Mouse (Mus musculus): ENCODE measurements around the gene Wdr25.
"Not testable (repeated sequence)": the region's sequence is repeated elsewhere in the genome, so short reads cannot be mapped to it uniquely, and the experiment has no call there.

Wdr25 gene

DNA sequence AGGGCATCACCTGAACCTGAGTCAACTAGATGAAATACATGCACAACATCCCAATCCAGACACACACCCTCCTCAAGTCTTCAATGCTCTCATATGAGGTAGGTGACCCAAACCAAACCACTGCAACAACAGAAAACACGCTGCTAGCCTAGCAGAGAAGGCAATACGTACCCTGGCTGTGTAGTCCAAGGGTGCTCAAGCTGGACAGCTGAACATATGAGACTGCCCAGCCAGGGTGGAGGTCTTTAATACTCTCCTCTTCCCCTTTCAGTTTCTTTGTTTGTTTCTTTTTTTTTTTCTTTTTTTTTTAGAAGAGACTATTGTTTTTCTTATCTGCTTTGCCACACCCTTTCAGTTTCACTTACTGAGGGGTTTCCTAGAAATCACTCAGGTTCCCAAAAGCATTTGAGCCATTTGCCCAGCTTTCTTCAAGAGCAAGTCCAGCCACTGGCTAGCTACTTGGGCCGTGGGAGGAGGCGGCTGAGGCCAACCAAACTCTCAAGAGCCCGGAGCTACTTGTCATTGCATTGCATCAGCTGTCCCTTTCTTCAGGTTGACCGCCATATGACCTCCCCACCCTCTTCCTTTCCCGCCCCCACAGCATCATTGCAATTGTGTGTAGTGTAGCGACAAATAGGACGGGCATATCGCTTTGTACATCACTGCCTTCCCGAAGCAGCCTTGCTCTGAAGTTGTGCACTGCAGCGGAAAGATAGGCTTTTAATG lies at the start of gene Wdr25:
Gene Wdr25 (plus strand): TSS at position 643 of the 726 bp plus-strand sequence.
- no peak for DNase-seq (ENCODE audit: low spot score)

DNA sequence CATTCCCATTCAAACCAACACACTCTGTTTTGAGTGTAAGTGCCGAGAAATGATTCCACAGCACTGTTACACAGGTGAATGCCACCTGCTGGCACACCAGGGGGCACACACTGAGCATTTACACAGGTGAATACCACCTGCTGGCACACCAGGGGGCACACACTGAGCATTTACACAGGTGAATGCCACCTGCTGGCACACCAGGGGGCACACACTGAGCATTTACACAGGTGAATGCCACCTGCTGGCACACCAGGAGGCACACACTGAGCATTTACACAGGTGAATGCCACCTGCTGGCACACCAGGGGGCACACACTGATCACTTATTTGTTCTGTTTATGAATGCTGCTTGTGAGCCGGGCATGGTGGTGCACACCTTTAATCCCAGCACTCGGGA lies 45.4 kb upstream of the Wdr25 start:
- not testable (repeated sequence) for DNase-seq (ENCODE audit: low spot score)

DNA sequence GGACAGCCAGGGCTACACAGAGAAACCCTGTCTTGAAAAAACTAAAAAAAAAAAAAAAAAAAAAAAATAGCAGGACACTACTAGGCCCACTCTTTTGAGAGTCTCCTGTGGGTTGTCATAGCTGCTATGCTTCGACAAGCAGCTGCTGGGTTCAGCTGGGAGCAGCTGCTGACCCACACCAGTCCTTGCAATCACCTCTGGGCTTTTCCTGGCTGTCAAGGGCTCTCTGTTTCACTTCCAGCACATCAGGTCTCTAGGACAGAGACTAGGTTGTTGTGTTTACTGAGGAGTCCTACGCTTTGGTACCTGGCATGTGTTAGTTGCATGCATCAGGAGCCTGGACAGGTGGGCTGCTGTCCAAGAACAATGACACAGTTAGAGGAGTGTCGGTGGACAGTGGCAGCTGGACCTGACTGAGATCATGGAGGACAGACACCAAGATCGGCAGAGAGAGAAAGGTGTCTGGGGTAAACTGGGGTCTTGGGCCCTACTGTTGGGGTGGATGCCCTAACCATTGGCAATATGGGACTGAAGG lies 43.9 kb upstream of the Wdr25 start:
- DNase-seq (ENCODE audit: low spot score), result no peak

DNA sequence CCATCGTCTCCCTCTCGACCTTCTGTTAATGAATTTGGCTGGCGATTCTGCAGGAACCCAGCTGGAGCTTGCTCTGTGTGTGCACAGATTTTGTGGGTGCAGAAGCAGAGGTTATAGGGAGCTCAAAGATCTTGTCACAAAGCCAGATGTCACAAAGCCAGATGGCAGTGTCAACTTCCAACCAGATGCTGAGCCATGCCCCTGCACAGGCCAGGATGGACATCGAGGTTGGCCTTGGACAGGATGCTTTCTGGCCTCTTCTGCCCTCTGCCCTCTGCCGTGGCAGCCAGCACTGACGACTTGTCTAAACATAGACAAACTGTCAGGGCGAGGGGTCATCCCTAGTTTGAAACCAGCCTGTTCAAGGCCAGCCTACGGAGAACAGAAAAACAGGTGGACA lies 43.3 kb upstream of the Wdr25 start:
- no peak for DNase-seq (ENCODE audit: low spot score)

DNA sequence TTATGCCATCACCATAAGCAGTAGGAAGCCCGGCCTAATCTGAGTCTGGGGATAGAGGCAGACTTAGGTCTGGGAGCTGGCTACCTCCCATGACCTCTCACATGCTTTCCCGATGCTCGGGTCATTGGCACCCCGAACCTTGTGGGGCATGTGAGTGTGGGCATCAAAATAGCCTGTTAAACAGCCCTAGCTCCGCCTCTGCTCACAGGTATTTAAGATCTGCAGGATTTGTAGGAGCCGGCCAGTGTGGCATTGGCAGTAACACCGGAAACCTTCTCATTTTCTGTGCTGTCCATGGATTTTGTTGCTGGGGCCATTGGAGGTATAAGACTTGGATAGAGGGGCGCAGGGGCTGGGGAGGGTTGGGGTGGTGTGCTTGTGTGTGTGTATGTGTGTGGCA lies 42.5 kb upstream of the Wdr25 start:
- DNase-seq (ENCODE audit: low spot score), result no peak

DNA sequence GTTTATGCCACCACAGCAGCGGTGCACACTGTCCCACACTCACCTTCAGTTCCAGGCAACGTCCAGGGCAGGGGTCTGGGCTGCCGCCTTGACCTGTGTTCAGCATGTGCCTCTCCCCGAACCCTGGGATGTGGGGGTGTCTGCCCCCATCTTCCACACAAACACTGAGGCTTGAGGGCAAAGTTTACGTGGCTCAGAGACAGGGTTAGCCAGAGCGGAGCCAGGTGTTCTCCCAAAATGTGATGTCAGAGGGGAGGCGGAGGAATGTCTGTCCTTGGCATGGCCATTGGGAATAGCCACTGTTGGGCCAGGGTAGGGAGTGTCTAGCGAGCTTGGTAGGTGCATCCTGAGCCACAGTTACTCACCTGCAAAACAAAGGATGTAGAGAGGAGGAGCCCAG lies 40.6 kb upstream of the Wdr25 start:
- no peak for DNase-seq (ENCODE audit: low spot score)

DNA sequence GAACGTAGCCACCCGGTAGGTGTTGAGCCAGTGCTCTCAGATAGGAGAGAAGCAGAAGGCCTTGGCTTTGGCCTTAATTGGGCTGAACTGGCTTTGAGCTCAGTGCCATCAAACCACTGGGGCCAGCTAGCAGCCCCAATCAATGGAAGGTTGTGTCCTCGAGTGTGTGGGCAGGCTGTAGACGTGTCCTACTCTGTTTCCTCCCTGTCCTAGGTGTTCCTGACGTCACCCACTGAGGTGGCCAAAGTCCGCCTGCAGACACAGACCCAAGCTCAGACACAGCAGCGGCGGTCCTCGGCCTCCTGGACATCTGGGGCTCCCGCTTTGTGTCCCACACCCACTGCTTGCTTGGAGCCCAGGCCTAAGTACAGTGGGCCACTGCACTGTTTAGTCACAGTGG lies 38.4 kb upstream of the Wdr25 start:
- no peak for DNase-seq (ENCODE audit: low spot score)

DNA sequence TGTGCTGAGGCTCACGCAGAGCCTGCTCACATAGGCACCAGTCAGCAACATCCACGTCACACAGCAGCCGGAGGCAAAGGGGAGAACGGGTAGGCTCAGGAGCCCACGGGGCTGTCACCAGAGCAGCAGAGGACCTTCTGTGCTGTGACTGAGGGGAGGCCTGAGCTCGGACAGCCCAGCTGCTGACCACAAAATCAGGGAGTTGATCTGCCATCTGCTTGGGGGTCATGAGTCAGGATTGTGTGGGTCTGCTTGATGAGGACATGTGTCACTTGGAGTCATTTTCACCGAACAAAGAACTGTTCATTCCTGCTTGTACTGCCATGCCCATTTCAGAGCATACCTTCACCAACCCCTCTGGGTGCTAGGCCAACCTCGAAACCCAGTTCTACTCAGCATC lies 37.2 kb upstream of the Wdr25 start:
- no peak for DNase-seq (ENCODE audit: low spot score)

DNA sequence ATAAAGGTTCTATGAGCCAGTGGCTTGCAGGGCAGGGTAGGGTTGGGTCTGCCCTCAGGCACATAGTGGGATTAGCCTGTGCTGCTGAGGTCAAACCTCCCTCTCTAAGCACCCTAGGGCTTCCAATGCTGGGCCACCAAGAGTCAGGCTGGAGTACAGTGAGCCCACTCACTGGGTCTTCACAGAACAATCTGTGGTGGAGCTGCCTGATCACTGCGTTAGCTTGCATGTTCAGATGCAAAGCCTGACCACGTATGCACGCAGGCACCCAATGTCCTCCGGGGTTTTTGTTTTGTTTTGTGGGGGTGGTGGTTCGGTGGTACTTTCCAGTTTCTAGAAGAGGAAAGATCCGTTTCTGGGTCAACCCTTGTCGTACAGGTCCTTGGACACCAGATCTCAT lies 36.3 kb upstream of the Wdr25 start:
- no peak for DNase-seq (ENCODE audit: low spot score)

DNA sequence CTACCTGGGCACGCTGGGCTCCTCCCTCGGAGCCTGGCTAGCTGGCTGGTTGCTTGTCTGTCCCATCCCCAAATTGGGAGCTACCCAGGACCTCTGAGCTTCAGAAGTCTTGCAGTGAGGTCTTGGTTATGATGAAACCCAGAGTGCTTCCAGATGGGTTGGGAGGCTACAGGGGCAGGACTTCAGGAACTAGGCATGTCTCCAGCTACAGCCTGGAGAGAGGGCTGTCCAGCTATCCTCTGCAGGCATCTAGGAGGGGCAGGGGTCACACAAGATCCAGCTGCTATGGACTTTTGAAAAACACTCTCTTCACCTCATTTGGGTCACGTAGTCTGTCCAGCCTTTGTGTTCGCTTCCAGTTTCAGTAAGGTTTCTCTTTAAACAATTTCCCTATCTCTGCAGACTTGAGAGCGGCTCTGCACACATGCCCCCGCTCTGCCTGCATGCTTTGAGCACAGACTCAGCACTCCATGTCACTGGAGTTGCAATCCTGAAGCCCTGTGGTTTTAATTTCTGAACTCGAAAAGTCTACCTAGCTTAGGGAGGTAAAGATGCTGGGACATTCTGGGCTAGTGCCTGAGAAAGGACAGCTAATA lies 35.7 kb upstream of the Wdr25 start:
- DNase-seq (ENCODE audit: low spot score), result no peak

DNA sequence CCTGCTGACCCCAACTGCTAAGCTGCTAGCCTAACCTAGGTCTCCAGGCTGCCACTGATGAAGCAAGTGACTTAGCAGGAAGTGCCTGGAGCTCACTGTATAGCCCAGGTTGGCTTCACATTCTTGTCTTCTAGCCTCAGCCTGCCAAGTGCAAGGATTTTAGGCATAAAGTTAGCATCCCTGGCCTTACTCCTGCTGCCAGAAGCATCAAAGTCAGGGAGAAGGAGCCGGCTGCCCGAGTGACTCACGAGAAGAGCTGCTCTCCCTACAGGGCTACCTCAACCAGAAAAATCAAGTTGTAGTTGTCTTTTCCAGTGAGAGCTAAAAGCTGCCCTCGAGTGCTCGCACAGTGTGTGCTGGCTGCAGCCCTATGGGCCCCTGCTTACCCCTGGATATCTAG lies 34.9 kb upstream of the Wdr25 start:
- no peak for DNase-seq (ENCODE audit: low spot score)

DNA sequence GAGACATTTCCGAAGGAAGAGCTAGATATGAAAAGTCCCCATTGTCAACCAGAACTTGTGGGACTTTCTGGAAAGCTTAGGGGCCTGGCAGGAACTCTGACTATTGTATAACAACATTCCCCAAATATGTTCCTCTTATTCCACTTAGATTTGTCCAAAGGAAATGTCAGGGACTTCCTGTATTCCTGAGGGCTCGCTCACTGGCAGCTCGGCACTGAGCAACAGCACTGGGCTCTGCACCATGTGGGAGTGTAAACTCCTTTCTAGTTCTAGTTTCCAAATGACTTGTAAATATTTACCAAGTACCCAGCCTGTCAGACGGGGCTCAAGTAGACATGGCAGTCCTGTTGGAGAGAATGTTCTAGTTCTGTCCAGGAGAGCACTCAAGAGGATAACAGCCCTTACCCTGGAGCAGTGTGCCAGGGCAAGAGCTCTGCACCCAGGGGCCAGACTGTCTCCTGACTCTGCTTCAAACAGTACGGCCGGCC lies 28.4 kb upstream of the Wdr25 start:
- DNase-seq (ENCODE audit: low spot score), result no peak

DNA sequence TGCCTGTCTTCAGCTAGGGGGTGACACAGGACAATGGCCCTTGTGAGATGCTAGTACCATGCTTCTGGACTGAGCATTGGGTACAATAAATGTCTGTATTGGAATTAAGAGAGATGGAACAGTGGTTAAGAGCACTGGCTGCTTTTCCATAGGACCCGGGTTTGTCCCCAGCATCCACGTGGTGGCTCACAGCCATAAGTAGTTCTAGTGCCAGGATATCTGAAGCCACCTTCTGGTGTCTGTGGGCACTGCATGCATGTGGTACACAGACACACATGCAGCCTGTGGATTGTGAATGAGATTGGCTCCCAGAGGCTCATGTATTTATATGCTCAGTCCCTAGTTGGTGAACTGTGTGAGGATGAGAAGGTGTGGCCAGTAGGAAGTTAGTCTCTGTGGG lies 23.9 kb upstream of the Wdr25 start:
- DNase-seq (ENCODE audit: low spot score), result peak; percentile 32

DNA sequence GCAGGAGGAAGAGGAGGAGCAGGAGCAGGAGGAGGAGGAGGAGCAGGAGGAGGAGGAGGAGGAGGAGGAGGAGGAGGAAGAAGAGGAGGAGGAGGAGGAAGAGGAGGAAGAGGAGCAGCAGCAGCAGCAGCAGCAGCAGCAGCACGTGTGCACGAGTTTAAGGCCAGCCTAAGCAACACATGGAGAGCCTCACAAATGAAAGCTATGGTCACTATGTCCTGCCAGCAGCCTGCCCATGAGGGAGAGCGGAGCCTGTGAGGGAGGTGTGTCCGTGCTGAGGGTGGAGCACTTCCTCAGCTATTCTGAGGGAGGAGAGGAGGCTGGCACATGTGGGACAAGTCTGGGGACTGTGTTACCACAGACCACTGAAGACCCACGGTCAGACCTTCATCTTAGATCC lies 20.3 kb upstream of the Wdr25 start:
- no peak for DNase-seq (ENCODE audit: low spot score)

DNA sequence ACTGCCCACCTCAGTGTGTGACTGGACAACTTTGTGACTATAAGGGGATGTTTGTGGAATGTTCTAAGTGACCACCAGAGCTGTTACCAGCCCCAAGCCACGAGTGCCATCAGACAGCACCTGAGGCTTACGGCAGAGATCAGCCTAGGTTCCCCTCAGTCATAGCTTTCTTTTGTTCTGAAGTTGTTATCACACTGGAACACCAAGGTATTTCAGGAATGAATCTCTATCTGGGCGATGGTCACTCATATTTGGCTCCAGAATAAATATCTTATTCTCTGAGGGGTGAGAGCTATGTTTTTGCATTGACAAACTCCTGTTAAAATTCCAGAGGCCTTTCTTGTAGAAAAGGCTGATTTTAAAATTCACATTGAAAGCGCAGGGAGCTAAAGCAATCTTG lies 14.3 kb upstream of the Wdr25 start:
- no peak for DNase-seq (ENCODE audit: low spot score)

DNA sequence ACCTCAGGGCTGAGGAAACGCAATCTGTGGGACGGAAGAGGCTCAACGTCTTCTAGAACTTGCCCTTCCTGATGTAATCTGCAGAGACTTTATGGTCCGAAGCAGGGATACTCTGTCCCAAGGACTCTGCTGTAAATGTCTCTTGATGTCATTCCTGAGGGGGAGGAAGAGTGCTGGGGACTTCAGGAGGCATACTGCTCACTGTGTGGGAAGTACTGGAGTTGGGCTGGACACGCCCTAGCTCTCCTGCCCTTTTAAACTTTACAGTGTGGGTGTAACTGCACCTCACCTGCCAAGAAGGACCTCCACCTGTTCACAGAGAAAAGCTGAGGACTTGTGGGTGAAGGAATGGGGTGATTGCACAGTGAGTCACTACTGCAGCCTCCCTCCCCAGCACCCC lies 12.8 kb upstream of the Wdr25 start:
- no peak for DNase-seq (ENCODE audit: low spot score)

DNA sequence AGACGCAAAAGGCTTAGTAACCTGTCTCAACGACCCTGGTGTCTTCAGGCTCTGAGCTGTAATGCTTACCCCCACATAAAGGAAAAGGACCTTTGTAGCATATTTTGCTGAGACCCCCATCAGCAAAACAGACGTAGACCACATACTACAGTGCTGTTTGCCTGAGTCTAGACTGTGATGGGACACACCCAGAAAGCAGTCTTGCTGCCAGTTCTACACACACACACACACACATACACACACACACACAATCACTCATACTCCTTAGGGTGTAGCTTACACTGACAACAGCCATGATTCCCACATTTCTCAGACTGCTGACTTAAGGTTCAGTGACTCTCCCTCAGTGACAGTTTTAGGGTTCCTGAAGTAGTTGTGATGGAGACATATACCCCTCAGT lies 12.2 kb upstream of the Wdr25 start:
- DNase-seq (ENCODE audit: low spot score), result no peak

DNA sequence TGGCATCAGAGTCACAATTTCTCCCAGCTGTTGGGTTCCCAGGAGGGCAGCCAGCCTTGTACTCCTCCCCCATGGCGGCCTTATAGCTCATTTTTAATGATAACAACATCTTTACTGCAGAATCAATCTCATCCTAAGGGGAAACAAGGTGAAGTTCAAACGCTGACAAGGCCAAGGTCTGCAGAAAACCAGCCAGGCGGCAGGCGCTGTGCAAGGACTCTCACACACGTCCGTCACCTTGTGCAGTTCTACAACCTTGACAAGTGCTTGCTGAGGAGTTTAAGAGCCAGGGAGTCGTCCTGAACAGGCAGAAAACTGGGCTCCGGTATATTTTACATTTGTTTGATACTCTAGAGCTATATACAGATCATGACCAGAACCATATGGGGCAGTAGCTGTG lies 10.7 kb upstream of the Wdr25 start:
- DNase-seq (ENCODE audit: low spot score), result no peak

DNA sequence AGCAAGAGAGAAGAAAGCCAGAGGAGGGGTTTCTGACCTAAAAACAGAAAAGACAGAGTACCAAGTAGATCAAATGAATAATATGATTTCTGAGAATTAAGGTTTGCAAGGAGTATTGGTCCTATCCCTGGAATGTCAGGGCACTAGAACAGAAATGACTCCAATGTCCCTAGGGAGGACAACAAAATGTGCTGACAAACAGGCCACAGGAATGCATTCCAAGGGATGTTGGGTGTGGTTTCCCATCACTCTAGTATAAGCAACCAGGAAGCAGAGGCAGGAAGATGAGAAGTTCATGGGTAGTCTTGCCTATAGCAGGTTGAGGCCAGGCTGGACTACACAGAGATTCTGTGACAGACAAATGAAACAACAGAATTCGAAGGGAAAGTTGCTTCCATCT lies 7.5 kb upstream of the Wdr25 start:
- no peak for DNase-seq (ENCODE audit: low spot score)

DNA sequence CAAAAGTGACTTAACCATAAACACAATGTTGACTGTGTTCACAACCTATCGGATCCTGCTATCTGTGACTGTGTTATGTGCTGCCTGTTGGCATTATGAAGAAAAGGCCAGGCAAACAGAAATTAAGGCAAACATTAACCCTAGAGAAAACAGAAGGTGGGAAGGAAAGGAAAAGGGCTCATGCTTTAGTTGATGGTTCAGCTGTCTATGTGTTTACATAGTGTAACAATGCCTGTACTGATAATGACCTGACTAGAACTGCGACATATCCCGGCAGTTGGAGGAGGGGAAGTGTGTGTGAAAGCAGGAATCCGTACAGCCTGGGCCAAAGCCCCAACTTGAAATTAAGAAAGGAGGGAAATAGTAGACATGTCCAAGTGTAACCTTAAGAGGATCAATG lies 6.4 kb upstream of the Wdr25 start:
- DNase-seq (ENCODE audit: low spot score), result no peak

DNA sequence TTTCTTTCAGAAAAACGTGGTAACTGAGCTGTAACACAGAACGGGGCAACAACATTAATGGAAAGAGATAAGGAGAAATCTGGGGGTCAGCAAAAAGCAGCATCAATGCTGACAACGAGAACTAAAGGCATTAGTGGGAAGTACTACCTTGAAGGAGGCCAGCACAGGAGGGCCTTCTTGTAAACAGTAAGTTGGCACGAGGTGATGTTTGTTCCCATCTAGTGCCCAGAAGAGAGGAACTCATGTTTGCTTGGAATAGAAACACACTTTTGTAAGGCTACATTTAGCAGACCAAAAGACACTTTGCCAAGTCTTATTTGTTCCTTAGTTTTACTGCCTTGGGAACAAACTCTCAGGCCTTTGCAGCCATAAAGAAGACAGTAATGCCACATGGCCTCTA lies 4.8 kb upstream of the Wdr25 start:
- no peak for DNase-seq (ENCODE audit: low spot score)

DNA sequence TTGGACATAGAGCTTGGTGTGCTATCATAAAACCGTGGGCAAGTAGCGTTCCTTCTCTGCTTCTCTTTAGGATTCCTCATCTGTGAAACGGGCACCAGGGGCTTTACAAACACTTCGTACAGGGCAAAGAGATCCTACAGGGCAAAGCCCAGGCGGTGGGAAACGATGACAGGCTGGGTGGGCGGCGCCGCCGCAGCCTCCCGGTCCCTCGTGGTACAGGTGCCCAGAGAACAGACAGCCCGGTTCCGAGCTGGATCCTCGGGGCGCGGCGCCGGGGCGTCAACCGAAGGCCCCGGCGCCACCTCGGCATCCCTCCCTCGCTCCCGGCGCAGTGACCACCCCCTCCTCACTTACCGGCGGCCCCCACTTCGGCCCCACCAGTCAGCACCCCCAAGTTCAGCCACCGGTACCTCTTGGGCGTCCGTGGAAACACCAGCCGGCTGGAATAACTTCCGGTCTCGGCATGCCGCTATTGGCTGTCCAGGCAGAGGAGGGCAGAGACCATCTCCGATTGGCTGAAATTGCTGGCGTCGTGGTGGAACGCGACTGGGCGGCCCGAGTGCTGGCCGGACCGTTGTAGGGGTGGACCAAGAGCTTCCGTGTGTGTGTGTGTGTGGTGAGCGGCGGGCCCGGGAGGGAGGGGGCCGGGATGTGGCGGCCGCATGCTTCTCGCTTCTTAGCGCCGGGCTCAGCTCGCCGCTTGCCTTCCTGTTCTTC lies 442 bp downstream of the Wdr25 start, which contains the start of gene Wars:
Gene Wars (minus strand): TSS at position 460 of the 717 bp plus-strand sequence.
- peak; percentile 97 for DNase-seq (ENCODE audit: low spot score)

DNA sequence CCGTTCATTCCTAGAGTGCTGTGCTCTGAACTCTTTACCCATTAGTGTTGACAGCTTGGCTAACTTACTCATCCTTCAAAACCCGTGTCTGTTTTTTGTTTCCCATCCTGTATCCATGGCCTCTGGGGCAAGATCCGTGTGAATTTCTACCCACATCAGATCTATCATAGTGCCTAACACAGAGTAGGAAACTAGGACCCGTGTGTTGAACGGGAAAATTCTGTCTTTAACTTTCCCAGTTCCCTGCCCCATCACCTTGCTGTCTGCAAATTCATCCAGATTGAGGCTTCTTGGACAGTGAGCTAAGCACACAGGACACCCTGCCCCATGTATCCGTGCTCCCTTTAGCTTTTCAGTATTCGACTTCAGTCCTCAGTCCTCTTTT lies 993 bp downstream of the Wdr25 start:
- DNase-seq (ENCODE audit: low spot score), result no peak
